Mouse (Mus musculus): ENCODE results near the gene Tiam1.

Gene Tiam1

DNA sequence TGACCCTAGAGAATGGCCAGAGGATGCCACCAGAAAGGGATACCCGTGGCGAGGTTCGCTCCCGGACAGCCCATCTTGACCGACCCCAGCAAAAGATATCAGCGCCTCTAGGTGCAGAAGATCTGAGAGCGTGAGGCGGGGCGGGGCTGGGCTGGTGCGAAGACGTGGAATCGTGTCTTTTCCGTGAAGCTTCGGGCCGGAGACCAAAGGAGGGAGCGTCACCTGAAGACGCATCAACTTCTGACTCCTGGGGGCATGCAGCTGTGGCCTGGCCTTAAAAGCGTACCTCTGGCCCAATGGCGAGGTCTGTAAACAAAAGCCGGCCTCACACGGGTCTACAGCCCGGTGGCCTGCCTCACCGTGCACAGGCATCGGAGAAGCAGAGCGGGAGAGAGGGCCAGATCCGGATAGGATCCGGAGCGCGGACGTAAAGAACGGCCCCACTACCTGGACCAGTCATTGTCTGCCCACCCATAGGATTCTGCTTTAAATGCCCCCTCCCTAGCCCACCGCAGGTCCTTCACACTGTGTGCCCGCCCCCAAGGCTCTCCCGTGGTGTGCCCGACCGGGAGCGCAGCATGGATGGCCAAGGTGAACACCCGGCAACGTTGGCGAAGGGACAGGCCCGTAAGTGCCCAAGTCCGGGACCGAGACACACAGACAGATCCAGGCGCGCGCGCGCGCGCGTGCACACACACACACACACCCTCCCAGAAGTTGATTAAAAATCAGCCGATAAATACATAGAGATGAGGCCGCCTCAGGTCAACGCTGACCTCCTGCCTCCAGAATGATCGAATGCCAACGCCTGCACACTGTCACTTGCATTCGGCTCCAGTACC lies 774 bp downstream of the Tiam1 start:
- peak; percentile 64 for DNase-seq

DNA sequence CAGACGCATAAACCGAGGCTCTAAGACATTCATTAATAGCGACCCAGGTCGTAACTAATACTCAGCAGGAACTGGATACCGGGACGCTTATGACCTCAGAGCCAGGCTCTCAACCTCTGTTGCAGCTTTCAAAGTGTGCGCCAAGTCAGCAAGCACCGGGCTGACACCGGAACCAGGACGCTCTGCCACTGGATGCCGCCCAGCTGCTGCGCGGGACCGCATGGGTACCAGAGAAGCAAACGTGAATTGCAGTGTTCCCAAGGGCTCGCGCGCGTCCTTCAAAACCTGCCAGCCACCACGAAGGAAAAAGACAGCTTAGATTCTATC lies 1.4 kb downstream of the Tiam1 start:
- peak; percentile 26 for DNase-seq

DNA sequence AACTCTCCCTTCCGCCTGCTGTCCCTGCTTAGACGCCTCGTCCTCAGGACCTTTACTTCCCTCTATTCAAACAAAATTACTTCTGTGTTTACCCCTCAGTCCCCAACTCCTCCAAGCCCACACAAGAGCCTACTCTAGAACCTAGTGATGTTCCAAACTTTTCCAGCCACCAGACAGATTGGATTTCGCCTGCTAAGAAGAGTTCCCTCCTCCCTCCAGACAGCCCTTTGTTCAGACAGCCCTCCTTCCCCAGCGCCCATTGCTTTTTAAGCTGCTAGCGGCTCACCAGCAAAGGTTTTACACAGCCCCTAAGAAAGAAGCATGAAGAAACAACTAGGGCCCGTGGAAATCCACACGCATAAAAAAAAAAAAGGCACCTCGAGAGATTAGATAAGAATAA lies 2.0 kb downstream of the Tiam1 start:
- no peak for DNase-seq

DNA sequence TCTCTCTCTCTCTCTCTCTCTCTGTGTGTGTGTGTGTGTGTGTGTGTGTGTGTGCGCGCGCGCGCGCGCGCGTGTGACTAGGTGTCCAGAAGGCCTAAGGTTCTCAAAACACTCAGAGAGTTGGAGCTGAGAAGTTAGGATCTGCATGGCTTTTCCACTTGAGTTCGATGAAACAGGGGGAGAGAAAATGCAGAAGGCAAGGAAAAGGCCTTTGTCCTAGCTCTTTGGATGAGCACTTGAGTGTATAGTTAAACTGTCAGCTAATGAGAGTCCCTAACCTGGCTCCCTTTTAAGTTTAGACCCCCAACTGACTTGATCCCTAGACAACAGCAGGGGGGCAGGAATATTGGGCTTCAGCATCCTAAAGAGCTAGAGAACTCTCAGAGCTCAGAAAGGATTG lies 3.0 kb downstream of the Tiam1 start:
- no peak for DNase-seq

DNA sequence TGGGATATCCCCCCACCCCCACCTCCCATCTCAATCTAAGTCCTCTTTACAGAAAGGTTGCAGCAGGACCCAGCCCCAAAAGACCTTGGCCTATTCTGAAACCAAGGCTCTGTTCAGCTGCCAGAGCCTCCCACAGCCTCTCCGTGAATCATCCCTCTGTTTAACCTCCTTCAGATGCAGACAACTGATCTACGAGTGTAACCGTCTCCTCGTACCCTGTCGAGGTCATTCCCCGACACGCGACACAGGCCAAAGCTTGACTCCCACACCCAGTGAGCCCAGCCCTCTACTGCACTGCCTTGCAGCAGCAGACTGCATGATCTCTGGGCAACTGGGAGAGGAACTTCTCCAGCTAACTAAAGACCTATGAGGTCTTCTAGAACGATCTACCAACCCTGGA lies 3.9 kb downstream of the Tiam1 start:
- no peak for DNase-seq

DNA sequence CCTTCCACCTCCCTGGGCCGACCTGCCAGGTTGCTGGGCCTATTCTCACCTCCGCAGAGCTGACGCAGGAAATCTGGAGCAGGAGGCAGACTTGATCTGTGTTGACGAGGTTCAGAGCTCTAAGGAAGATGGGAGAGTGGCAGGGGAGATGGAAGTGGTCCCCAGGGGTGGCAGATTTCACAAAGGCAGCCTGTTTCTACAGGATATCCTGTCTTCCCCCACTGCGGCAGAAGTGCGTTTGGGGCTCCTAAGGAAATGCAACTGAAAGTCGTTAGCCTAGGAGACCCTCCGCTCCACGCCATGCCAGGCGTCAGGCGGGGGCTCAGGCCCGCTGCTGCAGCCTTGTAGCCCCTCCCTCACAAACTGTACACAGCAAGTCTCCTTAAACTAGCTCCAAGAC lies 5.4 kb downstream of the Tiam1 start:
- DNase-seq: no peak

DNA sequence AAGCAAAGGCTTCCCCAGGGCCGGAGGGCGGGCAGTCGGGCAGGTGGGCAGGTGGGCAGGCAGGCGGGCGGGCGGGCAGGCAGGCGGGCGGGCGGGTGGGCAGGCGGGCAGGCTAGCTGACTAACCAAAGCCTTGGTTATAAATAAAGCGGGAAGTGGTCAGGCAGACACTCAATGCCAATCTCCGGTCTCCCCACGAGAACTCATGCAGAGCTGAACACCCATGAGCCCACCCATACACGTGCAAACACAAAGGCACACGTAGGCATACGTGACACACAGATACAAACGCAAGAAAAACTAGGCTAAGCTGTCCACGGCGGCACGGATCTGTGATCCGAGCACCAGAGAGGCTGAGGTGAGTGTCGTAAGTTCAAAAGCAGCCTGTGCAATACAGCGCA lies 6.4 kb downstream of the Tiam1 start:
- DNase-seq: no peak

DNA sequence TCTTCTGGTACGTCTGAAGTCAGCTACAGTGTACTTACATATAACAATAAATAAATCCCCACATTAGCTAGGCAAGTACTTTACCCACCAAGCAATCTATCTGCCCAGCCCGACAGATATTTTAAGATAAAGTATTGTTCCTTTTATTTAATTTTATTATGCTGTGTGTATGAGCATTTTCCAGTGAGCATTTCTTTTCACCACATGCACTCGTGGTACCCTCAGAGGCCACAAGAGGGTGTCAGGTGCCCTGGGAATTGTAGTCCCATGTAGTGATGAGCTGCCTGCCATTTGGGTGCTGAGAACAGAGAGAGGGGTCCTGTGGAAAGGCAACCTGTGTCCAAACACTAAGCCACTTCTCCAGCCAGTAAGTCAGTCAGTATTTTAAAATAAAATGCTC lies 8.0 kb downstream of the Tiam1 start:
- DNase-seq: no peak

DNA sequence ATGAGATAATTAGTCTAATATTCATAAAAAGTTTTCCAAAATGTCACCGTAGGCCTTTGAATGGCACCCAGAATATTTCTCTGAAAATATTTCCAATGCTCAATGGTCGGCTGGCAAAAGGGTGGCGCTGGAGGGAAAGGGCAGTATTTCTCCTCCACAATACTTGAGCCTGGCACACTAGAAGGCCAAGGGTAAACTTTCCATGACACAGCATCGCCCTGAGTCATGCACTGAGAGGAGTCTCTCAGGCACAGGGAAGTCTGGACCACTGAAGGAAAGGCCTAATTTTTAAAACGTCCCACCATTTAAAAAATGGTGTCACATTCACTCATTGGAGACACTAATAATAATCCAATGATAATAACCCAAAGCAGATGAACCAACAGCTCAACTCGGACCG lies 9.2 kb downstream of the Tiam1 start:
- DNase-seq: no peak

DNA sequence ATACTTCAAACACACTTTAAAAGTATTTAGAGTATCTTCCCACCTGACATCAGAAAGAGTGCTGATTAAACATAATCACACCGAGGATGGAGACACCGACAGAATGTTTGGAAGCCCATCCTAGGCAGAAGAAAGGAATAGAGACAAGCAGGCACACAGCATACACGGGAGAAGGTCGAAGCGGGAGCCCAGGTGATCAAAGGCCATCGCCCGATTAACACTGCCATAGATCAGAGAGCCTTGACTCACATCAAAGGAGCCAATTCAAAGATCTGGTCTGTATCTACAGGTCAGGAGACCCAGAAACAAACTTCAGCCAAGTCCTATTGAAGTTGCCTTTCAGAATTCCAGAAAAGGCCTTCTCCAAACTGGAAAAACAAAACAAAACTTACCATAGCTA lies 10.8 kb downstream of the Tiam1 start:
- no peak for DNase-seq

DNA sequence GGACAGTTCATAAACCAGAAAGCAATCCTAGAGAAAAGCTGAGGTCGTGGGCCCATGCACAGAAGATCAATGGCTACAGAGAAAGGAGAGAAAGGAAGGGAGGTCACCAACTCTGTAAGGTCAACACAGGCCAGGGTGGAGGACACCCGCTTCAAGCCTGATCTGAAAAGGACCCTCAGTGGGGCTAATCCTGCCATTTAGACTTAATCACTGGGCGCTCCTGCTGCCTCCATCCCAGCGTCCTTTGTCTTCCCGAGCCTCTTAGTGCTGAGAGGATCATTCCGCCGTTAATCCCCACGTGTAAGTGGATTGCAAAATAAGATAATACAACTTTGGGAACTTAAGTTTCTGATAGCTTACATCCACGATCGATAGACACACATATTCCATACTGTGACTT lies 11.2 kb downstream of the Tiam1 start:
- no peak for DNase-seq

DNA sequence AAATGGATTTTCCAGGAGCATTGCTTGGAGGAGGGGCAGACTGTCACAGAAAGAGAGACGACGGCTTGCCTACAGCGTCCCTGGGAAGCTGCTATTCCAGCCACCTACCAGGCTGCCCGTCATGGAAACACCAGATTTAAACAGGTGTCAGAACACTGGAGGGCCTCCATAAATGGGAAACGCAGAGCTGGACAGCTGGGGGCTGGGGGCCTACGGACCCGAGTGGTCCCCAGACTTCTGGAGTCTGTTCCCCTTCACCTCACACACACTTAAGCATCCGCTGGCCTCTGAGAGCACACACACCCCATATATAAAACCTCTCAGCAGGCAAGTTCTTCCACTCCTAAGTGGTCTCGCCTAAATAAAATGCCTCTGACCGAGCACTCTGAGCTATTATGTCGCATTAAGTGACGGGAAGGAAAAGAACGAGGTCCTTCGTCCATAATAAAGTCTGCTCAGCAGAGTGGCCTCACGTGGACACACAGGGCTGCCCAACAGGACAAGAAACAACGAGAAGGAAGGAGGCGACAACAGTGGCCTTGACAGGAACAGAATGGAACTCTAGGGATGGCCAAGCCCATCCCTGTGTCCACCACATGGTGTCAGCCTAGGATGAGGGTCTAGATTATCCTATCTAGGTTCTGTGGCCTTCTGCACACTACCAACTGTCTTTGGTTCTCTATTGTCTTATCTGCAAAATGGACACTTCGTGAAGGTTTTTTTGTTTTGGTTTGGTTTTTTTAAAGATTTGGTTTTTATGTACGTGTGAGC lies 14.6 kb downstream of the Tiam1 start:
- no peak for DNase-seq

DNA sequence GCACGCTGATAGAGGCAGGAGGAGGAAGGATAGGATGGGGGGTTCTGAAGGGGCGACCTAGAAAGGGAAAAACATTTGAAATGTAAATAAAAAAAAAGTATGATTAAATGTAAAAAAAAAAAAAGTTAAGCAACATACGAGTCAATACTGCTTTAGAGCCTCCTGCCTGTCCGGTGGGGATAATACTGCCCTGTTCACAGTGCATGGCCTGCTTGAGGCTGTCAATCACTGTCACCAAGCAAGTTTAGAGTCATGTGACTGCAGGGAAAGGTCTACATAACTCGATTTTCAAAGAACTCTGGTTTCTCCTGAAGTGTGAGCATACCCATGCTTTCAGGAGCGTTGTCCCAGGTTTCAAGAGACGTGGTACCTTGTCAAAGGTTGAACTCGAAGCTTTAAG lies 15.2 kb downstream of the Tiam1 start:
- DNase-seq: no peak

DNA sequence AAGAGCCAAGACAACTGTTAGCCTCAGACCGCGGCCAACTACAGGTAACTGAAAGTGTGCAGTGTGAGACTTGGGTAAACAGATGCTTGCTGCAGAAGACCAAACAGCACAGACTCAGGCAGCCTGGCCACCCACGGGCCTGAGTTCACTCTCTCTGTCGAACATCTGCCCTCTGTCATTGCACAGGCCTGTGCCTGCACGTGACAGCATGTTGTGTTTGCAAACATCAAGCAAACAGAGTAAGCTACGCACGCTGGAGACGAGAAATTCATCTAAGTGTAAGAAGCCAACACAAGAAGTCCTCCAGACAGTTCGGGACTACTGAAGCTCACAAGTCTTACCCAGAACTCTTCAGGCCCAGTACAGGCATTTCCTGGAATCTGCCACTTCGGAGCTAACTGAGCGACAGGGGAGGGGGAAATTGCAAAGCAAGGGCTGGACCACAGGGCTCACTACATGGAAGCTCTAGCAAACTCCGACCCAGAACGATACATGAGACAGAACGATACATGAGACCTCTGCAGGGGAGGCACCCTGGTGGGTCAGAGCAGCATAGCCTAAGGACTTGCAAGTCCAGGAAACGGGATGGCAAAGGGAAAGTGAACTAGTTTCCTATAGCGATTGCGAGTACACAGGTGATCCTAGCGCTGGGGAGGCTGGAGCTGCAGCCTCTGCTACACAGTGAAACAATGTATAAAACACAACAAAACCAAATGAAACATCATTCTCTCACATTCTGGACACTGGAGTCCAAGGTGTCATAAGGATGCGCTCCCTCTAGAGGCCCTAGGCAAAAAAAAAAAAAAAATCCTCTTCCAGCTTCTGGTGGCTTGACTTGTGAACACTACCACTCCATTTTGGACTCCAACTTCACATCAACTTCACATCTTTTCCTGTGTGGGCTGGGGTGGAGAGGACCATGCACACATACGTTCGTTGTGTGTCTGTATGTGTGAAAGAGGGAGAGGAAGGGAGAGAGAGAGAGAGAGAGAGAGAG lies 18.0 kb downstream of the Tiam1 start:
- DNase-seq: no peak

DNA sequence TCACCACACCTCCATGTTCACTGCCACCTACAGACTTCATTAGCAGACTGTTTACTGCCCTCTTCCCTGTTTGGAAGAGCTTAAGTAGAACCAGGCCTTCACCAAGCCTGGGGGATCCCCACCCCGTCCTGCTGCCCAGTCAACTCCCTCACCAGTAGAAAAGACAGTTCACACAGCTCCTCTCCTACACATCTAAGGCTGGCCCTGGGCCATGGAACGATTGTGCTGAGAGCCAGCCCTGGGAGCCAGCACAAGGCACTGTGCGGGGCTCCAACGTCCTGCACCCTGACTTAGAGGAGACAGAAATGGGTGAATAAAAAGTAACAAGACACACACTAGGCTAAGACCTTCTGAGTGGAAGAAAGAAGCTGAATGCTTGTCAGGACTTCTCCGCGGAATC lies 20.5 kb downstream of the Tiam1 start:
- DNase-seq: no peak

DNA sequence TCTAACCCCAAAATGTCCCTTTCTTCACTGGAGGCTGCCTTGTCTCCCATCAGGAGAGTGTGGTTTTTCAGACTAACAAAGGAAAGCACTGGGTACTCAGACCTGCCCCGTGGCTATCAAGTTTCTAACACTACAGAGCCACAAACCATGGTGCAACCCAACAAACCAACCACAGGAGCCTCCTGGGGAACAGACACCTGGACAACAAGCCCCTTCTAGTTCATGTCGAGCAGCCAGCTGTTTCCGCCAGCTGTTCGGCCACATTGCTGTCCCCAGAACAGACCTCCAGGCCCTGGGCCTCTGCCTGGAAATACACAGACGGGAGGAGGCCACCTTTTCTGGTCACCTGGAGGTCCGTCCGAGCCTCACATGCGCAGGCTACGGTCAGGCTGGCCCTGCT lies 21.1 kb downstream of the Tiam1 start:
- DNase-seq: no peak

DNA sequence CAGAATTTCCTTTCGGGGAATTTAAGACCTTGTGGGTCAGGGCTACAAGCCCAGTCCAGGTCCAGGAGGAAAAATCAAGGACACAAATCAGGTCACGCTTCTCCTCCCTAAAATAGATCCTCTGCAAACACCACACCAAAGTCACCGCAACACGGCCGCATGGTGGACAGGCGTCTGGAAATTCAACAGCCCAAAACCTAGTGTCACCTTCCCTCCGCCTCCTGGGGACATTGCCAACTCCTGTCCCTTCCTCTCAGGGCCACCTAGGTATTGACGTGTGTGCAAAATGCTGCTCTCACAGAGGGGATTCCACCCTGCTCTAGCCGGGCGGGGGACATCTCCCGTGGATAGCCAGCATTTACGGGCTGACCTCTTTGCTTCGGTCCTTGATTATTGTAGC lies 21.8 kb downstream of the Tiam1 start:
- DNase-seq: no peak

DNA sequence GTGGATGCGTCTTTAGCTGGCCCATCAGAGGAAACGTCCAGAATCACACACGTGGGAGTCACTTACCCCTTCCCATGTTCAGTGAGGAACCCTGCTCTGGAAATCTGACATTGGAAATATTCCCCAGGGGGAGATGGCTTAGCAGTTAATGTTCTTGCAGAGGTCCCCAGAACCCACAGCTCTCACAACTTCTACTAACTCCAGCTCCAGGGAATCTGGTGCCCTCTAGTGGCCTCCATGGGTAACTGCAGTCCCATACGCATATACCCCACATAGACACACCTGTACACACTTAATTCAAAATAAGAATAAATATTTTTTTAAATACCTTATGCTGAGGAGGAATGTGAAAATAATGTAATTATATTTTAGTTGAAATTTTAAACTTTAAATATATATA lies 23.6 kb downstream of the Tiam1 start:
- no peak for DNase-seq

DNA sequence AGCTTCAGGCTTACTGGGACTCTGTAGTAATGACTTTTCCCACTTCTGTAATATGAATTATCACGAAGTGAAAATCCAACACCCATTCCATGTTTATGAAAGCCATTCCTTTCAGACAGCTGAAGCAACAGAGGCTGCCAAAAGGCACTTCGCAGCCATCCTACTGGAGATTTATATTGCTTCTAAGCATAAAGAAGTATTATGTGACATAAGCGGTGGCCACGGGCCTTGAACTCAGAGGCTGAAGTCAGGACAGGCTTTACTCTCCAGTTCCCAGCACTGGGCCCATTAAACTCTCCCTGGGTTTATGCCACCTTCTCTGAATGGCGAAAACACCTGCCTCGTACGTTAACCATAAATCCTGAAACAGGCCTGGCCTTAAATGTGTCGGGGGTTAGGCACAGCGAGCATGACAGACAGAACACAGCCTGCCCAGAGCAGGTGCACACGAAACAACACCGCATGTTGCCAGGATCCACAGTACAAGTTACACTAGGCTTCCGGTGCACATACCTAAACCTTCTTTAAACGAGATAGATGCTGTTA lies 26.9 kb downstream of the Tiam1 start:
- DNase-seq: no peak

DNA sequence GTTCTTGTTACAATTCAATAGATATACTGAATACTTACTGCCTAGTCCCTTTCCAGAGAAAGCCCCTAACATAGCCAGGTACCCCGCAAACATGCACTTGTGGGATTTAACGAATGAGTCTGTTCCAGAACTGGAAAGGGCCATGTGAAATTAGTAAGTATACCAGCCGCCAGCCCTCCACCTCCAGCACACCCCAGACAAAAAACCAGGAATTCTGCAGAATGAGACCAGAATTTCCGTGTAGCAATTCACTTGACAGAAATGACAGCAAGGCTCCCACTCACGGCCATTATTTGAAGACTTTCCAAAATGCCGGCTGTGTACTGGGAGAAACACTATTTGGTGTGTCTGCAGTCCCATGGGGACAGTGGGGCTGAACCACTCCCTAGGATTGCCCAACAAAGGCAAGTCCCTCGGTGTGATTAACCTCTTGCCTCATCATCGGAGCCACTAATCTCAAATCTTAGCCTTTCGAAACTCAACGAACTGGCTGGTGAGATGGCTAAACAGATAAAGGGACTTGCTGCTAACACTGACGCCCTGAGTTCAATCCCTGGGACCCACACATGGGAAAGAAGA lies 30.9 kb downstream of the Tiam1 start:
- no peak for DNase-seq

DNA sequence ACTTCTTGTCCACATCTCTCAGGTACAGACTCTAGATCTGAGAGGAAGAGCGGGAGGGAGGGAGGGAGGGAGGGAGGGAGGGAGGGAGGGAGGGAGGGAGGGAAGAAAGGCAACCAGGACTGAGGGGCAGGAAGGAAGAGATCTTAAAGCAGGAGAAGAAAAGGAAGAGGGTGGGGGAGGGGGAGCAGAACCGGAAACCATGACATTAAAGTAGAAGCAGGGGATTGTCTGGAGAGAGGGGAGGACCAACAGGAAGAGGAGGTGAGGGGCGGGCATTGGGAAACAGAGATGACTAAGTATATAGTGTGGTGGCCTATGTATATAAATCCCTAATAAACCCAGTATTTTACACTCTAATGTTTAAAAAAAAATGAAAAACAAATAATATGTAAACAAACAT lies 34.1 kb downstream of the Tiam1 start:
- no peak for DNase-seq

DNA sequence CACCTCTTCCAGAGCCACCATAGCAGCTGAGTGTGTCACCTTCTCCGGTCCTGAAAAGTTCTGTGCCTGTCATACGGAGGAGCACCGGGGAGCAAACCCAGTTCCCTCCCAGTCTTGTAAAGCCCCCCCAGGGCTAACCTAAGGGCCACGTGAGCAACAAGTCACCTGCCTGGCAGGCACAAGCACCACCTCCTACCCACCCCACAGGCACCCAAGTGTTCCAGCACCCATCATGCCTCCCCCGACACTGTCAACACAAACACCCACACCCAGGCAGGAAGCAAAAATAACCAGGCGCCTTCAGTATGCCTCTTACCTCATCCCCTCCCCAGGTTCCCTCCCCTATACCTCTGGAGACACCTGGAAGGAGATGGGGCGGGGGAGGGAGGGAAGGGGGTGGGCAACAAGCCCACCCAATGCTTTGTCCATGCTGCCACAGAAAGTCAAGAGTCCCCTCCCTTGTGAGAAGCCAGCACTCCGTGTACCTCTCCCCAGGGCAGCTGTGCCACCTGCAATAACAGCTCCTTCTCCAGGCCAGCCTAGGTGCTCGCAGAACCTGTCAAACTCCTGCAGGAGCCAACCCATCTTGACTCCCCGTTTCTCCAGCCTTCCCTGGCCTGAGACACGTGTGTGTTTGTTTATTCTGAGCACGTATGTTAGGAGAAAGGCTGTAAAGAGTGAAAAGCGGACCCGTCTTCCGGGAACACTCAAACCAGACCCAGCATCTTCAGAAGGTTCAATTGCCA lies 38.7 kb downstream of the Tiam1 start:
- no peak for DNase-seq
